Mouse (Mus musculus) thymus, postnatal 4 days (tissue): ENCODE measurements around the gene Gm5089.

Experiments used
- DNase-seq: peaks from one replicate; pipeline ENCODE4 v3.0.0; 2021

The Gm5089 gene

DNA sequence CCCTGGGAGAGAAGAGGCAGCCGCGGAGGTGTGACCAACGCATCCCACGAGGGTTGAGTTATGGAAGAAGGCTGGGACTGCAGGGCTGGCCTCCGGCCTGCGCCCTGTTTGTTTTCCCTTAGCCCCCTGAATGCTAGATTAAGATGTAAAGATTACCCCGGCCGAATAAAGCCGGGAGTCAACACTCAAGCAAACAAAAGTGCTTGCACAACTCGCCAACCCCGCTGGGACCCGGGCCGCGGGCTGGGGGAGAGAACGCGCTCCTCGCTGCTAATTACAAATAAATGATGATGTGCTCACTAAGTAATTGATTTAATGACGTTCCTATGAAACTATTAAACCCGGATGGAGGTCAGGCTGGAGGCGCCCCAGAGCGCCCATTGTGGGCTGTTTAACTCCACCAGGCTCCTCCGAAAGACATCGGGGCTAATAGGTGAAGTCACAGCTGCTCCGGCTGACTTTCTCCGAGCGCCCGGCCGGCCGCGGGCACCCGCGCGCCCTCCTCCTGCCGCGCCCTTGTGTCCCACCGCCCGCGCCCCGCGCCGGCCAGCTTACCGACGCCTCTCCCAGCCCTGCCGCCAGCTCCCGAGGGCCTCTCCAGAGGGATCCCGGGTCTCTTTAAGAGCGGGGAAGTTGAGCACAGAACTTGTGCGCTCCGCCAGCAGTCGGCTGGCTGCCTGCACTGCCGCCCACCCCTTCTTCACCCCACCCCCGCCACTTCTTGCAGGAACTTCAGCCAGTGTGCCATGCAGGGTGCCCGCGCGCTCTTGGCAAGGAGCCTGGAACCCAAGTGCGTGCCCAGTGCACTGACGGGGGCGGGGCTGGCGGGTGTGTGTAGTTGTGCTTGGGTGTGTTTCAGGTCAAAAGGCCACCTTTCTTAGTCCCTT, at the start of gene Gm5089:
Gene Gm5089 (minus strand): TSS at position 620 of the 887 bp plus-strand sequence.
- DNase-seq, result peak; percentile 16

DNA sequence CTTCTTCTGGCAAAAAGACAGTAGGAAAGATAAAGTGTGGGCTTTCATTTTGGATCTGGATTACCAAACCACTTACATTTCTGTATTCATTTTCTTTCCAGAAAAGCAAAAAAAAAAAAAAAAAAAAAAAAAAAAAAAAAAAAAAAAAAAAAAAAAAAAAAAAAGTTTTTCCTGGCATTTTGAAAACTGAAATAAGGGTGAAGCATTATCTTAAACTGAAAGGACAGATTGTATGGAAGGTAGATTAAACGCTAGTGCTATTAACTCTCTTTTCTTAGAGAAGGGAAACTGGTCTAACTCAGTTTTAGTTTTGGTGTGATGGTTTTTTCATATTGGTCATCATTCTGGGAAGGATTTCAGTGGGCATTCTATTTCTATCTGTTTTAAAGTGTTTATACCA, 41.1 kb upstream of the Gm5089 start:
- DNase-seq, result no peak

DNA sequence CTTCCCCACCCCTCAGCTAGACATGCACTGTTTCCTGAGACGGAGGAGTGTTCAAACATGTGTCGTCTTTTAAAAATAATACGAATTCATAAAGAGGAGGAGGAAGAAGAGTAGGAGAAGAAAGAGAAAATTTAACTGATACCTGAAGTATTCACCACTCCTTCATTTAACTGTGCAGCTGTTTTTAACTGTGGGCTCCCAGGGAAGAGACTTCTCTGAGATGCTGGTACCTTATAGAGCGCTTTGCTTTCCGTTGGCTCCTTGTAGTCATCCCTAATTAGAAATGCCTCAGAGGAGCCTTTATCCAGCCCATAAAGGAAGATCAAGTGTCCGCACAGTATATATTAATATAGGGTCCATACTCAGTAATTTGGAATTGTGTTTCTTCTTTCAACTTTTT, 40.6 kb upstream of the Gm5089 start:
- no peak for DNase-seq

DNA sequence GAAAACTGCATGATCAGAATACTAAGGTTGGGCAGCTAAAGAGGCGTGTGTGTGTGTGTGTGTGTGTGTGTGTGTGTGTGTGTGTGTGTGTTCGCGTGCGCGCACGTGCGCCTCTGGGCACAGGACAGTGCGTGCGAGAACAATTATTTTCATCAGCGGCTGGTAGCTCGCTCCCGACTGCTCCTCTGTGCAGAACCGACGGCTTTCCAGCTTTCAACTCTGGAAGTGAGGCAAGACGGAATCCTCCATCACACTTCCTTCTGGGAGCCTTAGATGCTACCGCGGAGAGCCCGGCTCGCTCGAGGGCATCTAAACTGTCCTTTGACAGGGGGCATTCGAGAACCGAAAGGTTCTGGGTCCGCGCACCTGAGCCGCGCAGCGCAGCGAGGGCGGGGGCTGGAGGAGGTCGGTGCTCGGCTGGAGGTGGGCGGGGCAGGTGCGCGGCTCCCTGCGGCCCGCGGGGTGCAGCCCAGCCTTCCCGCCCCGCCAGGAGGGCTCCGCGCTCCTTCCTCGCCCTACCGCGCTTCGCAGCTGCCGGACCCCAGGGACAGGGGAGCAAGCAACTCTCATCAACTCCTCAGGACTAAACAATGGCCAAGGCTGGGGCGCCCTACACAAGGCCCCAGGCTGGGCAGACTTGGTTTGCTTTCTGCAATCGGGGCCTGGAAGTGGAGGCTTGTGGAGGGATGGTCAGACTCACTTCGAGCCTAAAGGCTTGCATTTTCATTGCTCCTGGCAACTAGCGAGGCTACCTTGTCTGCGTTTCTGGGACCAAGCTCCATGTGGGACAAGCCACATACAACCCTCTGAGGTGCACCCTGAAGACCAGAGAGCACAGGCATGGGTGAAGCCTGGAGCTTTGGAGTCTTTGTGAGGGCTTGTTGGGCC, 39.8 kb upstream of the Gm5089 start, which contains the start of gene Gm10837:
Gene Gm10837 (plus strand): TSS at position 146 of the 888 bp plus-strand sequence.
- no peak for DNase-seq

DNA sequence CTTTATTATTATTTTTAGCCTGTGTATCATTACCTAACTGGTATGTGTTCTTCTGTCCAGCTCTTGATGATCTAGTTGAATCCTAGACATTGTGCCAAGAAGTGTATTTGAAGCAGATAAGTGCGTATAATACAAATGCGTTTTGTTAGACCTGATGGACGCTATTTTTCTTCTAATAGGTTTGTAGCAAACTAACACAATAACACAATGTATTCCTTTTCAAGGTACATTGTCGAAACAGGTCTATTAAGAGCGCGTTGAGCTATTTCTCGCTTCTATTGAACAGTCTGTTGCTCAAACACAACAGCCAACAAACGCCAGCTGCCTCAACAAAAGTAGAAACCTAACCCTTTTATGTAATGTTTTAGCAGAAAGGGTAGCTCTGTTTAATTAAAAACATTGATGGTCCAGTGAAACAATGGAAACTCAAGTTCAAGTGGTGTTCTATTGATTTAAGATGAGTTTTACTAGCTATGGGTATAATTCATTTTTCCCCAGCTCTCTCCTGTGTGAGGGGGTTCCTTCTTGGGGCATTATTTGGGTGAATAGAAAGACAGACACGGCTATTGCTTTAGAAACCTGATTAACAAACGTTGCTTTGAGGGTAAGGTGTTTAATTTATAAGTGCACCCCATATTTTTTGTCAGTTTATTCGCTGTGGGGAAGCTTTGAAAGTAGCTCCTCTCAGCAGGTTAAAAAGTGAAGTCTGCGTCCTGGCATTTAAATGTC, 38.9 kb upstream of the Gm5089 start:
- no peak for DNase-seq

DNA sequence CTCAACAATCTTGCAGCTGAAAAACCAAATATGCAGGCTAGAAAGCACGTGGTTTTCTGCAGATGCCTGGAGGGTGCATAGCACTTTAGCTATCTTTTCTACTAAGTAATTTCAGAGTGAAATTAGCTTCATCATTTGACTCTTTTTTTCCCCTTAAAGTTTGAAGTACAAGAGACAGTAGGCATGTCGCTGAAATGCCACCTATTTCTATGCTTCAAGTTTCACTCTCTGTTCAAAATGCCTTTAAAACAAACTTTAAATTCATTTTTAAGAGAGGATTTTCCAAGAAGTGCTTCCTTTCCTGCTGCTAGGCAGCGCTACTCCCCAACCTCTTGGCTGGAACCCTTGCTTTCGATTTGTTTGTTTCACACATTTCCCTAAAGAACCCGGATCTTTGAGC, 38.1 kb upstream of the Gm5089 start:
- no peak for DNase-seq

DNA sequence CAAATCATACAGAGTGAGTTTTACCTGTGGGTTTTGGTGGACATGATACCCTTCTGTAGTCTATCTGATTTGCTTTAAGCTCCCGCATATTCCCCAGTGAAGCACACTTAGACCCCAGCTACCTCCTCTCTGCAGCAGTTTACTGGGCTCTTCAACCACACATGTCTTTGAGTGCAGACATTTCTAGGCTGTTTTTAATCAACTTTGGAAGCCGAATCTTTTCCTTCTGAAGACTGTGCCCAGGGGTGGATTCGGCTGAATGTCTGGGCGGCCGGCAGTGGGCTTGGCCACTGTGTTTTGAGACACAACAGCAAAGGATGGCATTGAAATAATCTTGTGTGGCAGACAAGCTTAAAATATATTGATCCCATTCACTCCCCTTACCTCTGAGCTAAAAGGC, 36.5 kb upstream of the Gm5089 start:
- DNase-seq, result no peak

DNA sequence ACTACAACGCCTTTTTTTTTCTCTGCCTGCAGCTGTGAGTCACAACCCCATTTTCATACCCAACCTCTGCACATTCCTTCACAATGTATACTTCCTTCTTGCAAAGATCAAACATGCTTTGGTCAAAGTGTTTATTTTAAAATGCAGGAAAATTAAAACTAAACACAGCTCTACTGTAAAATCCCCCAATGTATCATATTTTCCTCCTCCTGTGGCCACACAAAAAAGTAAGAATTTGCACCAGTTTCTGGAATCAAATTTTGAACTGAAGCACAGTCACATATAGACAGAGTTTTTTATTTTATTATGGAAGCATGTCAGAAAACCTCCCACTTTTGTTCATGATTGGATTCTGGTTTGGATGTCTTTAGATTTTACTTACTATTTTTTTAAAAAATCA, 35.7 kb upstream of the Gm5089 start:
- DNase-seq, result no peak

DNA sequence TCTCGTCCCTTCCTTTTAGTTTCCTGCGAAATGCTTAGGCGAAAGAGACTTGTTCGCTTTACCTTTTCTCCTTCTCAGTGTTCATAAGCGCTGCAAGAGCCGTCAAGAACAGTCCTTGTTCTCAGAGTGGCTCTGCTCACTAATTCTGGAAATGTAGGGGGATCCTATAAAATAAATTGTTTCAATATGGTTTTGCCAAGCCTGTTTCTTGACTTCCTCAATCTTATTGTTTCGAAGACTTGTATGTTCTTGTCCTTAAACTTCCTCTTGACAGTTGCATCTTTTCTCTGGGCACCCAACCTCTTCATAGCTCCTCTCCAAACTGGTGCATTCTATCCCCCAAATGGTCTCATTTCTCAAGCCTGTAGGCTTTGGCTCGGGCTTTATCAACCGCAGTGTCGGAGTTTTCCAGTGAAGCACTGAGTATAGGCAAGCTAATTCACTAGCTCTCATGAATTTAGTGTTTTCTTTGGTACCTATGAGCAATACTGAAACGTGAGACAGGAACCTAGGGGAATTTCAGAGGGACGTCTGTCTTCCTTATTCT, 34.8 kb upstream of the Gm5089 start:
- DNase-seq, result no peak

DNA sequence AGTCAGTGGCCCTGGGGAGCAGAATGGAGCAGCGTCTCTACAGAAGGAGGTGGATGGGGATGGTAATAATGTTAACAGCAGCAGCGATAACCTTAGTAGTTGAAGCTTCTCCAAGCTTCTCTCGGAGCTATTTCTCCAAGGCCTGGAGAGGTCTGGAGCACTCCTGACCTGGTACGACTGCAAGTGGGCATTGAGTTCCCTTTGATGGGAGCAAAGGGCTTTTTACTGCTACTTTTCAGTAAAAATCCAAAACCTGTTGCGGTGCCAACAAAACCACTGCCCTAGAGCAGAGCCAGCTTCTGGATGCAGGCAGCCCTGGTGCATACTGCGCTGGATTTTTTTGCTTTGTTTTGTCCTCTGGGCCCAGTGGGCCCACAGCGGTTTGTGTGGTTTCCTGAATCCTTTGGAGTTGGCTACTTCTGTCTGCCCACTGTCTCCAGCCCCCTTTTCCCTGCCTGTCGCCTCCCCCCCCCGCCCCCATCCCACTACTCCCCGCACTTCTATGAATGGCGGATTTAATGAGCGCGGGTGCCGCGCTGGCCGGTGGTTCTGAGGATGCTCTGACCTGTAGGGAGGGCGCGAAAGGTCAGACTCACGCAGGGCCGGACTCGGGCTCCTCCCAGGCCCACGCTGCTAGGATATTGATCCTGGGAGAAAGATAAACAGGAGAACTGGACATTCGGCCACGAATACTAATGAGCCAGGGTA, 34.1 kb upstream of the Gm5089 start:
- no peak for DNase-seq

DNA sequence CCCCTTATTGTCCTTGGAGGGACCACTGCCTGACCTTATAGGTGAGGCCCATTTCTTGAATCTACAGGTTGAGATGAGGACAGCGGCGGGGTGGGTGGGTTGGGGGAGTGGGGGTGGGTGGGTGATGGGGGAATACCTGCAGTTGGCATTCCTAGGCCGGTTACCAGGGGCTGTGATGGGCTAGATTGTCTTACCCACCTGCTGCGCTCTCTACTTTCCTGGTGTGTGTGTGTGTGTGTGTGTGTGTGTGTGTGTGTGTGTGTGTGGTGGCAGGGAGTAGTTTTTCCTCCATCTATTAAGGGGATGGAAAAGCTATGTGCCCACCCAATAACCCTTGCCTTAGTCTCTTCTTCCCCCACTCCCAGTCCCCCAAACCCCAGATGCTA, 33.5 kb upstream of the Gm5089 start:
- no peak for DNase-seq

DNA sequence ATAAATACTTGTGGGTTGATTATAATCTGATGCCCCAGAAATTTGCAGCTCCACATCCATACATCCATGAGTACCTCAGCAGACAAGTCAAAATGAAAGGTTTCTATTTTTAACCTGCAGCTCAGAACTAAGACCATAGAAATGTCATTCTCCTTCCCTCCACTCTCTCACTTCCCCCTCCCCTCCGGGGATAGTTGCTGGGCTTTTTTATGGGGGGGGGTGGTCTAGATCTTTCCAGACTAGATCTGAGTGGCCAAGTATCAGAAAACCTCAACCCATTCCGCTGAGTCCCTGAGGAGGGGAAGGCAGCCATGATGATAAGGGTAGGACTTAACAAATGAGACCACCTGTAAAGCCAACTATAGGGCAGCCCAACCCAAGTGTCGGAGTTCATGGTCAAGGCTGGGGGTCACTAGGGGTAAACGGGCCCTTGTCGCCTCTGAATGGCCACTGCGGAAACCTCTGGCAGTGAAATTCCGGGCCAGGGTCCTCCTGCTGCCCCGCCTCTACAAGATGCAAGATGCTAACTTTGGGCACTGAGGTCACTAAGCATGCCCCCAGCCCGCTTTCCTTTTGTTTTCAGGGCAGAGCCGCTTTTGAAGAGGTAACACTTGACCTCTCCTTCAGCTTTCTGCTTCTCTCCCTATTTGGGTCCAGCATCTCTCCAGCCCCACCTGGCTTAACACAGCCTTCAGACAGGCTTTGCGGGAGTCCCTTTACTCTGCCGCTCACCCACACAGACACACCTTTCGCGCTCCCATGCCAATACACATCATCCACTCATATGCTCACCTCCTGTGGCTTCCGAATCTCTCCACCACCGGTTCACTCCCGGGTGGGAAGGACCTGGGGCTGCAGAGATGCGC, 32.9 kb upstream of the Gm5089 start:
- no peak for DNase-seq

DNA sequence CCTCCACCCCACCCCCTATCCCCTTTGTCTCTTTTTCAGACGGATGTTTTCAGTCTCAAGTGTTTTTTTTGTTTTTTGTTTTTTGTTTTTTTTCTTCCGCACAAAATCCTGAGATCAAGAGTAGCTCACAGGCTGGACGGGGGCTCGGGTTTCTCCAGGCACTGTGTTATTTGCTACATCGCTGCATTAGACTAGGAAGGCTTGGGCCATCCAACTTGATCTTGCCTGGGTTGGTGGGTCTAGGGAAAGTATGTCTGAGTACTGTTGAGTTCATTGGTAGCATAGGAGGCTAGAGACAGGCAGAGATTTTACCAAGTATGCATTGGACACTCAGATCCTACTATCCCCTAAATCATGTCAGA, 32.1 kb upstream of the Gm5089 start:
- no peak for DNase-seq

DNA sequence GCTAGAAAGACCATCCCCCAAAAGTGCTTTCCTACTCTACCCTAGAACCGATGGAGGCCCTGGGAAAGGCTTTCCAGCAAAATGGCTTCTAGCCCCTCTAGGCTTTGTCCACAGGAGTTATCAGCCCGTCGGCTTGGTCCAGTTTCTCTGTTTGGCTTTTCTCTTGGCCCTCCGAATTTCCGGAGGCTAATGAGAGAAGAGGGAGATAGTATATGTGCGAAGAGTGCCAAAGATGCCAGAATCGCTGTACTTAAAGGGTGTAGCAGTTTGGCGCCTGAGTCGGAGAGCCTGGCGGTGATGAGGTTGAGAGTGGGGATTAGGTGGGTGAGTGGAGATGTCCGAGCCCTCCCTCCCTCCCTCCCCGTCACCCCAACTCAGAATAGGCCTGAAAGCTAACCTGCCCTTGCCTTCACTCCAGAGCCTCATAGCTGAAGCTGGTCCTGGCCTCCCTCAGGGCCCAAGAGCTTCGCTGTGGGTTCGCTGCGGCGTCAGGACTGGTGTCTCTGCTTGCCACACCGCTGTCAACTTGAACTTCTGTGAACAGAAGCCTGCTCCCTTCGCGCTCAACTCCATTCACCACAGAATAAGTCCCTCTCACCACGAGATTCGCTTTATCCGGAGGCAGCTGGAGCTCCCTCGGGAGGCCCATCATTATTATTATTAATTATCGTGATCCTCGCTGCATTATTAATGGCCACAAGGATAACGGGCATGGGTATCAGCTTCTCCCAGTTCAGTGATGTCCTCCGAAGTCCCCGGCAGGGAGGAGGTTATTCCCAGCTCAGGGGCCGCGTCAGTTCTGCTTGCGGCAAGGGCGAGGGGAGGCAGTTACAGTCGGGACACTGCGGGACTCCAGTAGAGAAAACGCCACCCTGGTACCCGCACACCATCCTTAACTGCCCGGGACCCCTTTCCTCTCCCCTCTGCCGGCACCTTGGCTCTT, 31.4 kb upstream of the Gm5089 start:
- DNase-seq, result no peak

DNA sequence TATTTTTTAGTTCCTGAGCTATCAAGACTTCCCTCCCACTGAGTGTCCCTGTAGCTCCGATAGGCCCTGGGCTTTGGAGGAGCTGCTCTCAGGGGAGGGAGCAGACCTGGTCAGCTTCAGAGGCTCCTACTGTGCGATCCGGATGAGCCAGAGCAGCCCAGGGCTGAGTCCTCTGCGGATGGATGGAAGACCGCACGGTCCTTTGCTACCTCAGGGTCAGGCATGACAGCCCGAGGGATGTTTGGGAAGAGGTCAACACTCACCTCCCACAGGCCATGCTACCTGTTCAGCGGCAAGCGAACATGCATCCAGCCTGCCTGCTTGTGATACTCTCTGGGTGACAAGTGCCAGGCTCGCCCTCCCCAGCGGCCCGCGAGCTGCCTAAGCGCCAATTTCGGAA, 30.3 kb upstream of the Gm5089 start:
- DNase-seq, result no peak

DNA sequence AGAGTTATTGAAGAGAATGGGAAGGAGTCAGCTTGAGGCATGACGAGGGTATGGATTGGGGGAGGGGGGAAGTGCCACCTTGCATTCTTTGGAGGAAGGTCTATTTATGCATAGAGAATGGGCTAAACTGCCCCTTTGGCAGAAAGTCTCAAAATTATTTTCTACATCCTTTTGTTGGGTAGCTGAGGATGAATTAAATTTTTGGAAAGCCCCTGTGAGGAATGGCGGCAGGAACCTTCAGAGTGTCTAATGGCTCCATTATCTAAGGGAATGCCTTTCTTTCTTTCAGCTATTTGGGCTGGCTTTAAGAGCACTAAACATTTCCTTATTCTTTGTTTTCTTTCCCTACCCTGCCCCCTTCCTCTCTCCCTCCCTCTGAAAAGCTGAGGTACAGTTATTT, 29.4 kb upstream of the Gm5089 start:
- no peak for DNase-seq

DNA sequence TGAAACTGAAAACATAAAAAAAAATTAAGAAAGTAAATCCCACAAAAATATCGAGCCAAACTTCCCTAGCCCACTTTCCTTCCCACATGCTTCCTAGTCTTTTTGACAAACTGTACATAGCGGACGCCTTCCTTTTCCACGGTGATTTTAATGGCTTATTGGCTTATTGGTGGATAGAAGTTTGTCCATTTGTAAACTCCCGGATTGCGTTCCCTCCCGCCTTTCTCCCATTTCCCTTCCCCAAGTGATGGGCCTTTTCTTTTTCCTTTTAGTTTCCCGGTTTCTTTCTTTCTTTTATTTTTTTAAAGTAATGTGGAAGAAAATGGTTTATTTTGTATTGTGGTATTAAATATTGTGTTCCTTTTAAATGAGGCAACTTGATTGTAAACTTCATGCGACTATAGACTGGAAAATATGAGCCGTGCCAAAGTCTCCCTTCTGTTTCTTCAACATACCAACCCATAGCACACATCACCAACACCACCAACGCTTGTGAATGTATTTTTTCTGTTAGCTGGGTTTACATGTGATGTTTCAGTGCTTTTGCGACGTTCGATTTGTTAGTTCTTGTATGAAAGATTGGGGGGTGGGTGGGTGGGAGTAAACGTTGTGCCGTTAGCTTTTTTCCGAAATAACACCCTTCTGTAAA, 28.7 kb upstream of the Gm5089 start:
- no peak for DNase-seq

DNA sequence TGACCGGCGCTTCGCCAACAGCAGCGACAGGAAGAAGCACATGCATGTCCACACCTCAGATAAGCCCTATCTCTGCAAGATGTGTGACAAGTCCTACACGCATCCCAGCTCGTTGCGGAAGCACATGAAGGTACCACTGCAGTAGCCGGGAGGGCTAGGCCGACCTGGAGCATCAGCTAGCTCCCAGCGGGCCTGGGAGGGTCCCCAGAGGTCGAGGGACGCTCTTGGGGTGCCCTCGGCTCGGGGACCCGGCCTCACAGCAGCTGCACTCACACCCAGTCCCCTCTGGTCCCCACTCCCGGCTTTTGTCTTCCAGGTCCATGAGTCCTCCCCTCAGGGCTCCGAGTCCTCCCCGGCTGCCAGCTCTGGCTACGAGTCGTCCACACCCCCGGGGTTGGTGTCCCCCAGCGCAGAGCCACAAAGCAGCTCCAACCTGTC, 27.7 kb upstream of the Gm5089 start:
- DNase-seq, result no peak

DNA sequence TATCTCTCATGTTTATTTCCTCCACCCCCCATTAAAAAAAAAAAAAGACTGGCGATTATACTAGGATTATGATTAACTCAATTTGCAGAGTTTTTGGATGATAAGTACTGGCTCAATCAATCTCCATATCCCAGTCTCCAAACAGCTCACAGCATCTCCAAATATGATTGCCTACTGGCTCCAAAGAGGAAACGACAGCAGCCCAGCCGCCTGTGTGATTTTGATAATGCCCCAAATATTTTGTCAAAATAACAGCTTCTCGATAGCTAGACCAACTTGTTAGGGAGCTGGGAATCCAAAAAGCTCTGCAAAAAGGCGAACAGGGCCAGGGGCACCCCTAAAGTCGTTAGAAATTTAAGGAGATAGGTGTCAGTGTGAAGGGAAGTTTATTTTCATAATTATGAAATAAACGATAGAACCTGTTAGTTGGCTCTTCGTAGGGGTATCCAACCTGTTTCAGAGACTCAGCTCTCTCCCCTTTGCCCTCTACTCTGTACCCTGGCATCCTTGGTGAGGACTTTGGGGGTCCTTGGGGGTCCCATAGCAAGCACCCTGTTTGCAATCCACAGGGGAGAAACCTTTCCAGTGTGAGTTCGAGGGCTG, 27.2 kb upstream of the Gm5089 start:
- no peak for DNase-seq
